Mouse (Mus musculus) erythroblast, adult 5-6 weeks (primary cell): ENCODE data around the gene Tpk1. TPM values are rescaled to one million over a fixed set of nuclear protein-coding genes. Genes with fewer than 3 reads are reported as not detected.

Experiments used
- ATAC-seq: replicated peaks from 2 replicates; pipeline ENCODE4 v1.8.0; 2016; ENCODE audit warnings: moderate number of reproducible peaks, mild to moderate bottlenecking, moderate TSS enrichment, inconsistent platforms; ENCODE audit not compliant: poor library complexity, low FRiP score, severe bottlenecking
- total RNA-seq, 2 experiments: library from RNA; stranded (forward) in 1 of 2; stranded (reverse) in 1 of 2; fragments of 150-400 nt in 1 of 2; fragments of 200-764, 138-1000 nt in 1 of 2; gene quantifications; 2 replicates each; pipeline versions ENCODE4 v1.2.3 to v1.2.4; 2015 to 2017; ENCODE audit warnings: low replicate concordance in 2 of 2

Gene Tpk1
- total RNA-seq, 2 experiments from 2014 or later: 1.3 to 4.5 TPM

- ATAC-seq: no peak
Observed at GRCm38 (mm10) chr6:43382284-43382683, 283.8 kb downstream of the Tpk1 start.

- ATAC-seq: no peak
Observed at GRCm38 (mm10) chr6:43373206-43373605, 292.9 kb downstream of the Tpk1 start.

- no peak for ATAC-seq
Observed at GRCm38 (mm10) chr6:43367434-43367945, 298.6 kb downstream of the Tpk1 start.

- no peak for ATAC-seq
Observed at GRCm38 (mm10) chr6:43366952-43367351, 299.1 kb downstream of the Tpk1 start.

GRCm38 (mm10) chr6:43363917-43364316, 302.2 kb downstream of the Tpk1 start:
- no peak for ATAC-seq

GRCm38 (mm10) chr6:43363291-43363820, 302.7 kb downstream of the Tpk1 start:
- no peak for ATAC-seq

GRCm38 (mm10) chr6:43361248-43361647, 304.8 kb downstream of the Tpk1 start:
- ATAC-seq: no peak

- ATAC-seq: no peak
Observed at GRCm38 (mm10) chr6:43360214-43360613, 305.9 kb downstream of the Tpk1 start.

GRCm38 (mm10) chr6:43354562-43355241, 311.4 kb downstream of the Tpk1 start:
- no peak for ATAC-seq

GRCm38 (mm10) chr6:43353446-43353845, 312.6 kb downstream of the Tpk1 start:
- no peak for ATAC-seq

- ATAC-seq: no peak
Observed at GRCm38 (mm10) chr6:43349083-43349482, 317.0 kb downstream of the Tpk1 start.

GRCm38 (mm10) chr6:43347637-43348036, 318.4 kb downstream of the Tpk1 start:
- ATAC-seq: no peak

- no peak for ATAC-seq
Observed at GRCm38 (mm10) chr6:43343006-43343405, 323.1 kb downstream of the Tpk1 start.

GRCm38 (mm10) chr6:43342386-43342785, 323.7 kb downstream of the Tpk1 start:
- no peak for ATAC-seq

GRCm38 (mm10) chr6:43338804-43339203, 327.3 kb downstream of the Tpk1 start:
- no peak for ATAC-seq

GRCm38 (mm10) chr6:43337491-43337961, 328.6 kb downstream of the Tpk1 start:
- ATAC-seq: no peak

GRCm38 (mm10) chr6:43335619-43336234, 330.4 kb downstream of the Tpk1 start:
- ATAC-seq: no peak

- ATAC-seq: no peak
Observed at GRCm38 (mm10) chr6:43333479-43333878, 332.6 kb downstream of the Tpk1 start.

- no peak for ATAC-seq
Observed at GRCm38 (mm10) chr6:43312961-43313656, 353.0 kb downstream of the Tpk1 start.

- no peak for ATAC-seq
Observed at GRCm38 (mm10) chr6:43312546-43312945, 353.5 kb downstream of the Tpk1 start.
